Mouse (Mus musculus): ENCODE data around the gene Zscan22.

DNA sequence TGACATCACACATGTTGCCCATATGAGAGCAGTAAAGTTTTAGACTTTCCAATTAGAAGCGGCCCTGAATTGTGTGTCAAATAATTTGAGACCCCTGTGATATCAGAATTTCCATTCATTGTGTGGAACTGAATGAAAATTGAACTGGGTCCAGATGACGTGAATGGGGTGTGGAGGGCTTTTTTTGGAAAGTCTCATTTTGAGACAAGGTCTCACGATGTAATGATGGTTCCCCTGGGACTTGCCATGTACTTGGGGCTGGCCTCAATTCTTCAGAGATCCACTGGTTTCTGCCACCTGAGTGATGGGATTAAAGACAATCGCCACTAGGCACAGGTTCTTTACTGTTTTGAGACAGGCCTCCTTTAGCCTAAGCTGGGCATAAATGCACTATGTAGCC, 43.0 kb downstream of the Zscan22 start:
- TF ChIP-seq CHD2 (IDR thresholded peaks at IDR 0.05; ENCODE audit: low read depth, low read length) (no peak), HCFC1 (IDR thresholded peaks at IDR 0.05; ENCODE audit: borderline replicate concordance, insufficient read depth, low read length) (no peak), ZNF384 (IDR thresholded peaks at IDR 0.05; ENCODE audit: low read depth, low read length) (no peak), ZC3H11A (IDR thresholded peaks at IDR 0.05; ENCODE audit: borderline replicate concordance, low read depth, low read length) (no peak), MAFK (IDR thresholded peaks at IDR 0.05; ENCODE audit: insufficient read depth, low read depth, low read length) (no peak)

All from ES-E14 (cell line).